ENCODE assay signal across 8 mouse cellular contexts in the genomic region with DNA sequence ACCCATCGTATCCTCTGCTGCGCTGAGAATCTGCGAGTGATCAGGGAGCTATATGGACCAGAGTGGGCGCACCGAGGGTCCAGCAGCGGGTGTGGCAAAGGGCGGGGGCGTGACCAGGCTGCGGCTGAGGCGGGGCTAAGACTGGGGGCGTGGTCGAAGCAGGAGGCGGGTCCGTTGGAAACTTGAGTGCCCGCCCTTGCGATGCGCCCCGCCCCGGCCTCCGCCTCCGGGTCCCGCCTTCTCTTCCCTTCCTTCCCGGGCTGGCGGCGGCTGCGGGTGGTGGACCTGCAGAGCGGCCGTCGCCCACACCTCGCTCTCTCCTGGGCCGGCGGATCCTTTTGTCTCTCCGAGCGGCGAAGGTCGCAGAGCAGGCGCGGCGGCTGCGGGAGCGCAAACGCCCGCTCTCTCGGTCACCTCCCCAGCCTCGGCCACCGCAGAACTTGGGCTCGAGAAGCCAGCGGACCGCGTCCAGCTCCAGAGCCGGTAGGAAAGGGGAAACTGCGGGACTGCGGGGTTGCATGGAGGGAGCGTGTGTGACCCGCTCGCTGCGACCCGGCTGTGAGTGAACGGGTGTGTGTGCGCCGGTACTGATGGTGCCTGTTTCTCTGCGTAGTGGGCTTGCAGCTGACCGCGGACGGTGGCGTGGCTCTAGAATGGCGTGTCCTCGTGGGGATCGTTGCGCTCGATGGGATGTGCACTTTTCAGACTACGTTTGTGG. TPM values are rescaled to one million over a fixed set of nuclear protein-coding genes. Genes with fewer than 3 reads are reported as not detected.
DNase-seq lines count a peak whose midpoint lies in the region; ATAC-seq and TF ChIP-seq lines count a peak whose summit lies in the region.

A gene (plus strand): TSS at position 293 of the 718 bp plus-strand sequence.

- H3K4me2 ChIP-seq in kidney, embryonic 14.5 days (replicated peaks; ENCODE audit: low read depth, low read length), result peak within 1 kb of the TSS; percentile 93
- H3K4me2 ChIP-seq in limb, embryonic 14.5 days (replicated peaks; ENCODE audit: low read depth, low read length, severe bottlenecking), result peak within 1 kb of the TSS; percentile 94
- H3K4me2 ChIP-seq in midbrain, embryonic 16.5 days (ENCODE audit: low read length), result peak within 1 kb of the TSS; percentile 91

- 1% methylated on average over 64 of the region's 72 CpGs for WGBS in kidney, embryonic 14.5 days
- WGBS in limb, embryonic 14.5 days, result under 1% methylated on average over 71 of the region's 72 CpGs
- whole genome bisulfite sequencing in midbrain, embryonic 16.5 days, result under 1% methylated on average over 64 of the region's 72 CpGs
- 0% methylated on average over 69 of the region's 72 CpGs for WGBS in spleen, adult 2 months

- H3K27me3 ChIP-seq in kidney, embryonic 14.5 days (ENCODE audit: control insufficient read depth, insufficient read depth, low read length), result no peaks in the 10 kb centered on the region
- 0 out of 2 replicates have a peak, but pooled peaks cover 4% of the 10 kb centered on the region for H3K27me3 ChIP-seq in limb, embryonic 14.5 days (ENCODE audit: control insufficient read depth, insufficient read depth, low read length)
- H3K27me3 ChIP-seq in midbrain, embryonic 16.5 days (ENCODE audit: control insufficient read depth, insufficient read depth, low read depth, low read length), result no peaks in the 10 kb centered on the region
- H3K27me3 ChIP-seq in spleen, adult 2 months (ENCODE audit: control insufficient read depth, insufficient read depth, low read length), result no peaks in the 10 kb centered on the region

- ATAC-seq in kidney, embryonic 14.5 days (ENCODE audit: low FRiP score, low TSS enrichment), result peak; percentile 90
- ATAC-seq in limb, embryonic 14.5 days (ENCODE audit: low FRiP score, low read depth), result peak; percentile 93
- ATAC-seq in midbrain, embryonic 16.5 days, result peak; percentile 87

- peak within 1 kb of the TSS; percentile 79 for H3K9ac ChIP-seq in kidney, embryonic 14.5 days (ENCODE audit: low read depth, low read length)
- peak within 1 kb of the TSS; percentile 67 for H3K9ac ChIP-seq in limb, embryonic 14.5 days (ENCODE audit: low read depth, low read length, severe bottlenecking)
- H3K9ac ChIP-seq in midbrain, embryonic 16.5 days (ENCODE audit: low read depth, low read length), result peak within 1 kb of the TSS; percentile 81

- peaks cover 6% of the 10 kb centered on the region; the same call in 1 of the 2 replicates for H3K4me1 ChIP-seq in embryonic fibroblast, embryonic 13.5 days (ENCODE audit: control insufficient read depth, insufficient read depth, low read length)
- H3K4me1 ChIP-seq in kidney, embryonic 14.5 days (ENCODE audit: control insufficient read depth, insufficient read depth, low read length), result peaks cover 11% of the 10 kb centered on the region; the same call in 1 of the 2 replicates
- peaks cover 18% of the 10 kb centered on the region for H3K4me1 ChIP-seq in limb, embryonic 14.5 days (ENCODE audit: control insufficient read depth, insufficient read depth, low read length)
- H3K4me1 ChIP-seq in midbrain, embryonic 16.5 days (ENCODE audit: control insufficient read depth, insufficient read depth, low read length), result peaks cover 19% of the 10 kb centered on the region
- H3K4me1 ChIP-seq in spleen, adult 2 months (ENCODE audit: control insufficient read depth, insufficient read depth, insufficient read length), result peaks cover 8% of the 10 kb centered on the region; the same call in 1 of the 2 replicates

- no peak within 1 kb of the TSS for H3K27ac ChIP-seq in embryonic fibroblast, embryonic 13.5 days (ENCODE audit: insufficient read depth, low read length)
- H3K27ac ChIP-seq in kidney, embryonic 14.5 days (ENCODE audit: low read depth, low read length), result peak within 1 kb of the TSS; percentile 55; the same call in 1 of the 2 replicates
- H3K27ac ChIP-seq in limb, embryonic 14.5 days (replicated peaks; ENCODE audit: low read depth, low read length), result no peak within 1 kb of the TSS
- H3K27ac ChIP-seq in midbrain, embryonic 16.5 days (ENCODE audit: low read length), result peak within 1 kb of the TSS; percentile 53
- H3K27ac ChIP-seq in spleen, adult 2 months (ENCODE audit: insufficient read depth, low read length), result peak within 1 kb of the TSS; percentile 48

- peak within 1 kb of the TSS; percentile 82 for H3K4me3 ChIP-seq in embryonic fibroblast, embryonic 13.5 days (ENCODE audit: insufficient read depth, low read length)
- peak within 1 kb of the TSS; percentile 81 for H3K4me3 ChIP-seq in kidney, embryonic 14.5 days (ENCODE audit: low read length)
- H3K4me3 ChIP-seq in limb, embryonic 14.5 days (replicated peaks; ENCODE audit: low read length), result peak within 1 kb of the TSS; percentile 71
- peak within 1 kb of the TSS; percentile 82 for H3K4me3 ChIP-seq in midbrain, embryonic 16.5 days (ENCODE audit: low read depth, low read length)
- H3K4me3 ChIP-seq in spleen, adult 2 months (ENCODE audit: extremely low read depth, insufficient read depth, insufficient read length), result peak within 1 kb of the TSS; percentile 70

- TF ChIP-seq POLR2A in embryonic fibroblast, embryonic 13.5 days (IDR thresholded peaks at IDR 0.05; ENCODE audit: low read depth, low read length), result peak; percentile 89
- peak; percentile 78; the same call in 1 of the 2 replicates for TF ChIP-seq POLR2A in limb, embryonic 14.5 days (IDR thresholded peaks at IDR 0.05; ENCODE audit: borderline replicate concordance, extremely low read depth, insufficient read depth, insufficient read length)
- TF ChIP-seq POLR2A in spleen, adult 2 months (IDR thresholded peaks at IDR 0.05; ENCODE audit: low read depth, low read length), result peak; percentile 16; the same call in 1 of the 2 replicates

- H3K9me3 ChIP-seq in kidney, embryonic 14.5 days (ENCODE audit: control insufficient read depth, low read length), result no peaks in the 10 kb centered on the region
- no peaks in the 10 kb centered on the region for H3K9me3 ChIP-seq in limb, embryonic 14.5 days (ENCODE audit: control insufficient read depth, low read length)
- H3K9me3 ChIP-seq in midbrain, embryonic 16.5 days (replicated peaks; ENCODE audit: control insufficient read depth, low read length, poor library complexity, severe bottlenecking), result no peaks in the 10 kb centered on the region

- TF ChIP-seq CTCF in embryonic fibroblast, embryonic 13.5 days (IDR thresholded peaks at IDR 0.05; ENCODE audit: borderline replicate concordance, insufficient read depth, low read length), result no peak
- no peak for TF ChIP-seq CTCF in spleen, adult 2 months (IDR thresholded peaks at IDR 0.05; ENCODE audit: extremely low read depth, insufficient read depth, insufficient read length, insufficient replicate concordance)

- peak; percentile 90 for DNase-seq in A20 (ENCODE audit: low read depth, low spot score)
- DNase-seq in brain, adult 2 months (ENCODE audit: low read depth, low spot score), result peak; percentile 93
- DNase-seq in heart, adult 9 months (ENCODE audit: low spot score in 2 of 2), result peak; percentile 89 to 94
- peak; percentile 86 for DNase-seq in limb, embryonic 14.5 days (ENCODE audit: low spot score)
- DNase-seq in spleen, adult 2 months (ENCODE audit: low read depth in 1 of 2, low spot score in 2 of 2), result peak; percentile 54 to 93

- no peaks in the 10 kb centered on the region for H3K36me3 ChIP-seq in kidney, embryonic 14.5 days (ENCODE audit: control insufficient read depth, insufficient read depth, low read length)
- H3K36me3 ChIP-seq in limb, embryonic 14.5 days (ENCODE audit: control insufficient read depth, insufficient read depth, low read length), result no peaks in the 10 kb centered on the region
- H3K36me3 ChIP-seq in midbrain, embryonic 16.5 days (ENCODE audit: control insufficient read depth, insufficient read depth, low read length), result no peaks in the 10 kb centered on the region
- no peaks in the 10 kb centered on the region for H3K36me3 ChIP-seq in spleen, adult 2 months (ENCODE audit: control insufficient read depth, insufficient read depth, low read length)

RNA-seq across cellular contexts. Expression of the gene that starts here (rescaled TPM):
- 41.1 and 49.0 TPM in 2 replicates for polyA plus RNA-seq in embryonic fibroblast, embryonic 13.5 days (2011; ENCODE audit: insufficient read length, low read depth, missing spikeins)
- 44.8 and 58.1 TPM in 2 replicates for polyA plus RNA-seq in kidney, embryonic 14.5 days (2014; fragmentation: Nextera tagmentation; extraction: Ambion mirVana)
- 55.7 and 65.2 TPM in 2 replicates for polyA plus RNA-seq in limb, embryonic 14.5 days (2012; rRNA removed)
- 41.9 and 44.1 TPM in 2 replicates for polyA plus RNA-seq in limb, embryonic 14.5 days (2014; fragmentation: Nextera tagmentation; extraction: Ambion mirVana)
- 97.2 and 107 TPM in 2 replicates for polyA plus RNA-seq in midbrain, embryonic 16.5 days (2015; fragmentation: Nextera tagmentation; extraction: Ambion mirVana)
- polyA plus RNA-seq in spleen, adult 2 months (2012; rRNA removed), result 76.2 and 81.8 TPM in 2 replicates

Comparison
In these comparisons a context has a peak if more than half of its experiments do, and no peak if none do; other contexts are left out.
1. H3K27ac ChIP-seq: peak in kidney, embryonic 14.5 days (single experiment), midbrain, embryonic 16.5 days (single experiment) and spleen, adult 2 months (single experiment); none in embryonic fibroblast, embryonic 13.5 days (single experiment) and limb, embryonic 14.5 days (single experiment).
2. POLR2A ChIP-seq: peak in every context shown above with its lines; median percentile 89 in embryonic fibroblast, embryonic 13.5 days; 78 in limb, embryonic 14.5 days; 16 in spleen, adult 2 months.
3. Peak in every context shown above with its lines, with median percentiles within 50 percentile points of each other: DNase-seq, H3K4me3 ChIP-seq, ATAC-seq, H3K4me2 ChIP-seq and H3K9ac ChIP-seq.